Mouse (Mus musculus): ENCODE measurements around the gene Itgb3. TPM values are rescaled to one million over a fixed set of nuclear protein-coding genes. Genes with fewer than 3 reads are reported as not detected.

The Itgb3 gene
- polyA plus RNA-seq, 1 experiment from 2014 or later = 2.8 TPM

- H3K9me3 ChIP-seq = no peaks in the 10 kb centered on the region
- WGBS = 80% methylated on average over 5 of the region's 5 CpGs
- H3K4me2 ChIP-seq (replicated peaks) = no peak overlapping the region
- H3K4me1 ChIP-seq = no peaks in the 10 kb centered on the region
- no peak overlapping the region for H3K9ac ChIP-seq (replicated peaks)
- no peak overlapping the region for H3K27ac ChIP-seq (replicated peaks)
- no peaks in the 10 kb centered on the region for H3K36me3 ChIP-seq
- no peak overlapping the region for H3K4me3 ChIP-seq
- no peak for ATAC-seq (ENCODE audit: low FRiP score, low read depth)
- H3K27me3 ChIP-seq = no peaks in the 10 kb centered on the region
These were observed 59.6 kb downstream of the Itgb3 start for GRCm38 (mm10) chr11:104667399-104667798.

- no peaks in the 10 kb centered on the region for H3K9me3 ChIP-seq
- 72% methylated on average over 4 of the region's 4 CpGs for WGBS
- no peaks in the 10 kb centered on the region for H3K27me3 ChIP-seq
- H3K27ac ChIP-seq (replicated peaks) = no peak overlapping the region
- no peak overlapping the region for H3K9ac ChIP-seq (replicated peaks)
- H3K36me3 ChIP-seq = no peaks in the 10 kb centered on the region
- no peak overlapping the region for H3K4me3 ChIP-seq
- ATAC-seq (ENCODE audit: low FRiP score, low read depth) = no peak
- no peaks in the 10 kb centered on the region for H3K4me1 ChIP-seq
- no peak overlapping the region for H3K4me2 ChIP-seq (replicated peaks)
These were observed 65.6 kb downstream of the Itgb3 start for GRCm38 (mm10) chr11:104673412-104673811.

- Histone ChIP-seq H3K9ac (replicated peaks) (no peak overlapping the region), H3K9me3 (no peaks in the 10 kb centered on the region), H3K4me2 (replicated peaks) (no peak overlapping the region), H3K27me3 (no peaks in the 10 kb centered on the region), H3K27ac (replicated peaks) (no peak overlapping the region), H3K36me3 (no peaks in the 10 kb centered on the region), H3K4me3 (no peak overlapping the region), H3K4me1 (no peaks in the 10 kb centered on the region)
- ATAC-seq (ENCODE audit: low FRiP score, low read depth) = no peak
- 95% methylated on average over 11 of the region's 11 CpGs for WGBS
These were observed 67.0 kb downstream of the Itgb3 start for GRCm38 (mm10) chr11:104674768-104675167.

GRCm38 (mm10) chr11:104685548-104685947, 77.7 kb downstream of the Itgb3 start, which contains the start of gene Gm11639:
Gm11639 (plus strand) TSS chr11:104685707.
- H3K27ac ChIP-seq (replicated peaks) = no peak within 1 kb of the TSS
- no peak within 1 kb of the TSS for H3K4me3 ChIP-seq
- peak within 1 kb of the TSS; percentile 7 for H3K4me2 ChIP-seq (replicated peaks)
- no peaks in the 10 kb centered on the region for H3K27me3 ChIP-seq
- no peaks in the 10 kb centered on the region for H3K36me3 ChIP-seq
- no peak for ATAC-seq (ENCODE audit: low FRiP score, low read depth)
- WGBS = 22% methylated on average over 23 of the region's 23 CpGs
- no peak within 1 kb of the TSS for H3K9ac ChIP-seq (replicated peaks)
- no peaks in the 10 kb centered on the region for H3K4me1 ChIP-seq
- H3K9me3 ChIP-seq = no peaks in the 10 kb centered on the region

- H3K27me3 ChIP-seq = no peaks in the 10 kb centered on the region
- no peak for ATAC-seq (ENCODE audit: low FRiP score, low read depth)
These were observed 85.4 kb downstream of the Itgb3 start for GRCm38 (mm10) chr11:104693235-104693634.

GRCm38 (mm10) chr11:104704097-104704496, 96.3 kb downstream of the Itgb3 start:
- Histone ChIP-seq H3K4me3 (no peak overlapping the region), H3K27me3 (no peaks in the 10 kb centered on the region), H3K27ac (replicated peaks) (0 out of 2 replicates have a peak overlapping the region, but pooled peaks have one; percentile 39), H3K9me3 (no peaks in the 10 kb centered on the region), H3K36me3 (no peaks in the 10 kb centered on the region), H3K4me1 (no peaks in the 10 kb centered on the region), H3K9ac (replicated peaks) (no peak overlapping the region), H3K4me2 (replicated peaks) (no peak overlapping the region)
- WGBS = 73% methylated on average over 15 of the region's 15 CpGs
- ATAC-seq (ENCODE audit: low FRiP score, low read depth) = no peak

More at GRCm38 (mm10) chr11:104693235-104693634, 85.4 kb downstream of the Itgb3 start:
- H3K36me3 ChIP-seq = no peaks in the 10 kb centered on the region
- WGBS = 88% methylated on average over 6 of the region's 6 CpGs
- no peaks in the 10 kb centered on the region for H3K9me3 ChIP-seq
- no peak overlapping the region for H3K9ac ChIP-seq (replicated peaks)
- H3K4me1 ChIP-seq = no peaks in the 10 kb centered on the region
- no peak overlapping the region for H3K4me2 ChIP-seq (replicated peaks)
- no peak overlapping the region for H3K4me3 ChIP-seq
- no peak overlapping the region for H3K27ac ChIP-seq (replicated peaks)

- Histone ChIP-seq H3K36me3 (no peaks in the 10 kb centered on the region), H3K27me3 (no peaks in the 10 kb centered on the region), H3K4me1 (no peaks in the 10 kb centered on the region), H3K9me3 (no peaks in the 10 kb centered on the region), H3K27ac (replicated peaks) (no peak overlapping the region), H3K4me2 (replicated peaks) (no peak overlapping the region), H3K9ac (replicated peaks) (no peak overlapping the region), H3K4me3 (no peak overlapping the region)
- WGBS = 54% methylated on average over 2 of the region's 2 CpGs
- no peak for ATAC-seq (ENCODE audit: low FRiP score, low read depth)
These were observed 99.3 kb downstream of the Itgb3 start for GRCm38 (mm10) chr11:104707084-104707483.

Other genes with a start within 250 kb of the Itgb3 start
- 36.9 and 38.1 TPM in 2 replicates for gene Kansl1, start 139.1 kb upstream of the Itgb3 start, polyA plus RNA-seq (2016; fragmentation: Nextera tagmentation; extraction: Ambion mirVana)
- 52.1 and 53.5 TPM in 2 replicates for gene Cdc27, start 57.4 kb upstream of the Itgb3 start, polyA plus RNA-seq (2016; fragmentation: Nextera tagmentation; extraction: Ambion mirVana)
- gene Myl4, start 57.3 kb upstream of the Itgb3 start, polyA plus RNA-seq (2016; fragmentation: Nextera tagmentation; extraction: Ambion mirVana) = 2.1 and 2.4 TPM in 2 replicates
- gene Gm11639, start 77.7 kb downstream of the Itgb3 start, polyA plus RNA-seq (2016; fragmentation: Nextera tagmentation; extraction: Ambion mirVana) = not detected in 2 replicates